Mouse (Mus musculus) ES-E14 (cell line): Measurements from ENCODE around the gene Pgap2. TPM values are rescaled to one million over a fixed set of nuclear protein-coding genes. Genes with fewer than 3 reads are reported as not detected.
A peak's percentile ranks its signal among the peaks of the same experiment; 100 is the strongest.

Experiments used
- DNase-seq: peaks from one replicate; pipeline ENCODE4 v3.0.0-alpha.2; 2013; ENCODE audit warnings: low read depth, low spot score
- H3K27ac ChIP-seq: 2 replicates; pipeline ENCODE4 v1.5.1; 2012; ENCODE audit warnings: low read depth, mild to moderate bottlenecking, low read length, moderate library complexity, mixed read lengths; ENCODE audit not compliant: poor library complexity, insufficient read depth, severe bottlenecking
- H3K36me3 ChIP-seq: 2 replicates; pipeline ENCODE4 v1.6.1; 2012; ENCODE audit warnings: mild to moderate bottlenecking, low read length, moderate library complexity, mixed read lengths; ENCODE audit not compliant: control insufficient read depth, poor library complexity, insufficient read depth, severe bottlenecking
- H3K4me1 ChIP-seq, 2 experiments: fragments of 150-350 bp in 1 of 2; sonication (generic) in 1 of 2; 2 replicates each; pipeline ENCODE4 v1.6.1; 2012; ENCODE audit warnings: low read length in 2 of 2, mild to moderate bottlenecking in 1 of 2, mixed read lengths in 1 of 2; ENCODE audit not compliant: control insufficient read depth in 2 of 2, insufficient read depth in 2 of 2, poor library complexity in 1 of 2
- H3K4me3 ChIP-seq, 2 experiments: fragments of 150-350 bp in 1 of 2; sonication (generic) in 1 of 2; 2 replicates each; pipeline ENCODE4 v1.5.1; 2012; ENCODE audit warnings: low read length in 2 of 2, low read depth in 1 of 2, mild to moderate bottlenecking in 1 of 2, mixed read lengths in 1 of 2; ENCODE audit not compliant: insufficient read depth in 1 of 2, poor library complexity in 1 of 2, severe bottlenecking in 1 of 2
- H3K9ac ChIP-seq: 2 replicates; pipeline ENCODE4 v1.6.1; 2012; ENCODE audit warnings: low read depth, mild to moderate bottlenecking, low read length, mixed read lengths; ENCODE audit not compliant: poor library complexity, insufficient read depth, severe bottlenecking
- H3K9me3 ChIP-seq: fragments of 150-350 bp; sonication (generic); 2 replicates; pipeline ENCODE4 v1.6.1; 2012; ENCODE audit warnings: low read depth, mild to moderate bottlenecking, low read length; ENCODE audit not compliant: control insufficient read depth, insufficient read depth
- CHD2 ChIP-seq: IDR thresholded peaks from 2 replicates; pipeline ENCODE4 v1.6.1; 2014; ENCODE audit warnings: mild to moderate bottlenecking, low read depth, low read length, inconsistent platforms
- HCFC1 ChIP-seq: IDR thresholded peaks from 2 replicates; pipeline ENCODE4 v1.6.1; 2012; ENCODE audit warnings: low read length, inconsistent platforms, borderline replicate concordance; ENCODE audit not compliant: insufficient read depth
- MAFK ChIP-seq: IDR thresholded peaks from 2 replicates; pipeline ENCODE4 v1.6.1; 2014; ENCODE audit warnings: mild to moderate bottlenecking, low read depth, low read length, inconsistent platforms; ENCODE audit not compliant: insufficient read depth
- ZC3H11A ChIP-seq: IDR thresholded peaks from 2 replicates; pipeline ENCODE4 v1.6.1; 2012; ENCODE audit warnings: low read depth, mild to moderate bottlenecking, inconsistent platforms, low read length, borderline replicate concordance
- ZNF384 ChIP-seq: IDR thresholded peaks from 2 replicates; pipeline ENCODE4 v1.6.1; 2012; ENCODE audit warnings: low read depth, low read length, inconsistent platforms
- in situ Hi-C, 2 experiments: fragments of 600-800 bp; cut with MboI; formaldehyde crosslinking; loops; one replicate each; pipeline ENCODE4 v1.15.1; 2025; ENCODE audit warnings: low sequenced_read_pairs in 2 of 2, inconsistent platforms in 1 of 2; ENCODE audit not compliant: unreplicated experiment in 2 of 2
- total RNA-seq: library from RNA; depleted of rRNA; stranded (reverse); fragments of 300-350 nt; gene quantifications from 2 replicates; pipeline ENCODE4 v1.2.3, GENCODE M21; 2012

The Pgap2 gene
- total RNA-seq, 1 experiment, result 24.0 TPM

DNA sequence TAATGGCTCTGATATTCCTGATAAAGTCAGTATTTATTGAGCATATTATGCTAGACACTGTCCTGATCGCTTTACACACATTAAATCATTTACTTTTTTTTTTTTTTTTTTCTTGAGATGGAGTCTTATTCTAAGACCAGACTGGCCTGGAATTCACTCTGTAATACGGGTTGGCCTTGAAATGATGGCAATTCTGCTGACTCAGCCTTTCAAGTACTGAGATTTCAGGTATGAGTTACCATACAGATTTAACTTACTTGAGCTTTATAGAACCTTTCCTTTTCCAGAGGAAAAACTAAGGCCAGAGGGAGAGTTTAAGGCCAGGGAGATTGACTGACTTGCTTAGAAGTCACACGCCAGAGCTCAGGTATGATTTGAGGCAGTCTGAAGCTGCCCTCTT lies 46.6 kb downstream of the Pgap2 start:
- in situ Hi-C loops, result loop anchor here in 1 of 2 experiments (10.0 kb wide), 1 partner anchor 168 kb away; no protein-coding TSS in a partner anchor
- Histone ChIP-seq H3K36me3 (no peaks in the 10 kb centered on the region), H3K27ac (no peak overlapping the region), H3K9me3 (no peaks in the 10 kb centered on the region), H3K4me3 (no peak overlapping the region), H3K9ac (no peak overlapping the region), H3K4me1 (no peaks in the 10 kb centered on the region)
- peak; percentile 92 for TF ChIP-seq MAFK
- TF ChIP-seq ZC3H11A, result no peak
- no peak for DNase-seq

DNA sequence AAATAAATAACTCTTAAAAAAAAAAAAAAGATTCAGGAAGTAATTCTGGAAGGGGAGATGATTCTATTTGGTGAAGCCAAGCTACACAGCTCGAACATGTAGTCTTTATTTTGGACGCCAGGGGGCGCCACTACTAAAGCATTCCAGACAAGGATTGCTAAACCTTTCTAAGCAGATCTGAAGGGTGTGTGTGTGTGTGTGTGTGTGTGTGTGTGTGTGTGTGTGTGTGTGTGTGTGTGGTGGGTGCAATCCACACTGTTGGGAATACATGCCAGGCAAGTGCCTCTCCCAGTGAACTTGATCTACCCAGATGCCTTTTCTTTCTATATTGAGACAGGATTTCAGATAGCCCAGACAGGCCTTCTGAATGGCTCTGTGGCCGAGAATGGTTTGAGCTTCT lies 48.2 kb downstream of the Pgap2 start:
- Histone ChIP-seq H3K27ac (no peak overlapping the region), H3K9ac (no peak overlapping the region), H3K4me3 (no peak overlapping the region), H3K9me3 (no peaks in the 10 kb centered on the region), H3K4me1 (no peaks in the 10 kb centered on the region), H3K36me3 (no peaks in the 10 kb centered on the region)
- in situ Hi-C loops, result loop anchor here in 1 of 2 experiments (10.0 kb wide), 1 partner anchor 167 kb away; no protein-coding TSS in a partner anchor
- TF ChIP-seq CHD2 (no peak), ZC3H11A (0 out of 2 replicates have a peak, but pooled peaks have one; percentile 23), ZNF384 (no peak), MAFK (0 out of 2 replicates have a peak, but pooled peaks have one; percentile 7)
- DNase-seq, result peak; percentile 68

DNA sequence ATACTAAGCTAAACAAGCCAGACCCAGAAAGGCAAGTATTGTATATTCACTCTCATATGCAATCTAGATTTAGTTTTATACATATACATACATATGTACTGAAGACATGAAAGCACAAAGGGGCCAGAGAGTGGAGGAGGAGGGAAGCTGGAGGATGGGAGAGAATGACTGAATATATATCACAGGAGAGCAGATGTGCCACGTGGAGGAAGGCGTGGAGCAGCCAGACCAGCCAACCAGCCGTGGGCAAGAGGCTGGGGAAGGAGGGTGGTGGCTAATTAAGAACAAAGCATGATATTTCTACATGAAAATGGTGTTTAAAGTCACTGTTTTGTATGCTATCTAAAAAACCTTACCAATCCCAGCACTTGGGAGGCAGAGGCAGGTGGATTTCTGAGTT lies 48.7 kb downstream of the Pgap2 start:
- Histone ChIP-seq H3K27ac (no peak overlapping the region), H3K4me3 (no peak overlapping the region), H3K9ac (no peak overlapping the region), H3K9me3 (no peaks in the 10 kb centered on the region), H3K36me3 (no peaks in the 10 kb centered on the region), H3K4me1 (no peaks in the 10 kb centered on the region)
- no peak for DNase-seq
- TF ChIP-seq HCFC1 (no peak), ZC3H11A (no peak), MAFK (no peak), CHD2 (no peak), ZNF384 (no peak)
- in situ Hi-C loops, result loop anchor here in 1 of 2 experiments (10.0 kb wide), 1 partner anchor 166 kb away; no protein-coding TSS in a partner anchor

DNA sequence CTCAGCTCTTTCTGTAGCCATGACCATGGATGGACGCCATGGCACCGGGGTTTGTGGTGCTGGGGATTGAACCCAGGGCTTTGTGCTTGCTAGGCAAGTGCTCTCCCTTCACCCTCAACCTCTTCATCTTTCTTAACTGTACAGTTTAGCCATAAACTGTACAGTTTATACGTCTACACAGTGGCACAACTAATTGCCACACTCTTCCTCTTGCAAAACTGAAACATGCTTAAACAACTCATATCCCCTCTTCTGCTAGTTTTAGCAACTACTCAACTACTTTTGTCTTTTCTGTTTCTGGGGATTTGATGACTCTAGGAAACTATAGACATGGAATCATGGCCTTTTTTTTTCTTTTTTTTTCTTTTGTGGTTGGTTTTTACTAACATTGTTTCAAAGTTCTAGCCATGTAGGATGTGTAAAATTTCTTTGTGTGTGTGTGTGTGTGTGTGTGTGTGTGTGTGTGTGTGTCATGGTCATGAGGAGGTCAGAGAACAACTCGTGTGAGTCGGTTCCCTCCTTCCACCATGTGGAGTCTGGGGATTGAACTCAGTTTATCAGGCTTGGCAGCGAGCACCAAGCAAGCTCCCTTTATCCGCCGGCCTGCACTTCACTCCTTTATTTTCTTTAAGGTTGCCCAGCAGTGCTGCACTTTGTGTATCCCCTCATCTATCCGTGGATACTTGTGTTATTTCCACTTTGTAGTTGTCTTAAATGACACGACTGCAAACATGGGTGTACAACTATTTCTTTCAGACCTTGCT lies 49.9 kb downstream of the Pgap2 start:
- H3K4me3 ChIP-seq, result no peak overlapping the region
- no peaks in the 10 kb centered on the region for H3K4me1 ChIP-seq
- H3K27ac ChIP-seq, result no peak overlapping the region
- no peak overlapping the region for H3K9ac ChIP-seq
- TF ChIP-seq ZC3H11A (no peak), HCFC1 (no peak), ZNF384 (no peak), CHD2 (no peak), MAFK (no peak)
- in situ Hi-C loops, result loop anchor here in 1 of 2 experiments (10.0 kb wide), 1 partner anchor 165 kb away; no protein-coding TSS in a partner anchor
- no peak for DNase-seq
- H3K9me3 ChIP-seq, result no peaks in the 10 kb centered on the region
- H3K36me3 ChIP-seq, result no peaks in the 10 kb centered on the region
